Mouse (Mus musculus): ENCODE measurements around the gene 1700016K19Rik. TPM values are rescaled to one million over a fixed set of nuclear protein-coding genes. Genes with fewer than 3 reads are reported as not detected.

1700016K19Rik gene
- polyA plus RNA-seq, 2 experiments = 0.76 to 0.87 TPM

DNA sequence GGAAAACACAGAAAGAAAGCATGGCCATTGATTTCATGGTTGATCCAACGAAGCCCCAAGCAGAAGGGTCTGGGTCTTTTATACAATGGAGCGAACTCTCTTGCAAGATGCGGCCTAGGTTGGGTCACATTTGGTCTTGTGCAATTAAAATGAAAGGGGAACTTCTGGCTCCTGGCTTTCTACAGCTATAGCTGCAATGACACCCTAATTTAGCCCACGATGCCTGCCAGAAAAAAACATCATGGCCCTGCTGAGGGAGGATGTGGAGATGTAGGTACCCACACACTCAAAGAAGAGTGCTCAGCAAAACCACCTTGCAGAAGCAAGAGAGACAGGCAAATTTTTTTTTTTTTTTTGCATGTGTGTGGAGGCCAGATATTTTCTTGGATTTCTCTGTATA, 34.1 kb downstream of the 1700016K19Rik start:
- Histone ChIP-seq H3K4me3 (replicated peaks; ENCODE audit: low read length) (no peak overlapping the region), H3K27ac (replicated peaks; ENCODE audit: low read depth, low read length) (no peak overlapping the region), H3K9me3 (ENCODE audit: control insufficient read depth, low read length) (no peaks in the 10 kb centered on the region), H3K36me3 (ENCODE audit: control insufficient read depth, insufficient read depth, low read length) (no peaks in the 10 kb centered on the region), H3K9ac (ENCODE audit: low read depth, low read length, severe bottlenecking) (no peak overlapping the region), H3K27me3 (ENCODE audit: control insufficient read depth, insufficient read depth, low read length) (no peaks in the 10 kb centered on the region), H3K4me1 (ENCODE audit: control insufficient read depth, insufficient read depth, low read length) (no peaks in the 10 kb centered on the region), H3K4me2 (replicated peaks; ENCODE audit: low read depth, low read length, severe bottlenecking) (no peak overlapping the region)
- no peak for DNase-seq (ENCODE audit: low spot score)
- no peak for ATAC-seq (ENCODE audit: low FRiP score, low read depth)
- TF ChIP-seq POLR2A (IDR thresholded peaks at IDR 0.05; ENCODE audit: borderline replicate concordance, extremely low read depth, insufficient read depth, insufficient read length) = no peak
- 70% methylated on average over 4 of the region's 4 CpGs for WGBS

- no peak for TF ChIP-seq POLR2A (IDR thresholded peaks at IDR 0.05; ENCODE audit: borderline replicate concordance, extremely low read depth, insufficient read depth, insufficient read length)
- Histone ChIP-seq H3K4me1 (ENCODE audit: control insufficient read depth, insufficient read depth, low read length) (no peaks in the 10 kb centered on the region), H3K4me3 (replicated peaks; ENCODE audit: low read length) (no peak overlapping the region), H3K27me3 (ENCODE audit: control insufficient read depth, insufficient read depth, low read length) (no peaks in the 10 kb centered on the region), H3K27ac (replicated peaks; ENCODE audit: low read depth, low read length) (no peak overlapping the region), H3K4me2 (replicated peaks; ENCODE audit: low read depth, low read length, severe bottlenecking) (no peak overlapping the region), H3K9ac (ENCODE audit: low read depth, low read length, severe bottlenecking) (no peak overlapping the region), H3K36me3 (ENCODE audit: control insufficient read depth, insufficient read depth, low read length) (no peaks in the 10 kb centered on the region), H3K9me3 (ENCODE audit: control insufficient read depth, low read length) (no peaks in the 10 kb centered on the region)
- no peak for ATAC-seq (ENCODE audit: low FRiP score, low read depth)
- DNase-seq (ENCODE audit: low spot score) = no peak
- WGBS = 78% methylated on average over 8 of the region's 8 CpGs
Observed at GRCm38 (mm10) chr11:76035182-76035581, 35.5 kb downstream of the 1700016K19Rik start.

DNA sequence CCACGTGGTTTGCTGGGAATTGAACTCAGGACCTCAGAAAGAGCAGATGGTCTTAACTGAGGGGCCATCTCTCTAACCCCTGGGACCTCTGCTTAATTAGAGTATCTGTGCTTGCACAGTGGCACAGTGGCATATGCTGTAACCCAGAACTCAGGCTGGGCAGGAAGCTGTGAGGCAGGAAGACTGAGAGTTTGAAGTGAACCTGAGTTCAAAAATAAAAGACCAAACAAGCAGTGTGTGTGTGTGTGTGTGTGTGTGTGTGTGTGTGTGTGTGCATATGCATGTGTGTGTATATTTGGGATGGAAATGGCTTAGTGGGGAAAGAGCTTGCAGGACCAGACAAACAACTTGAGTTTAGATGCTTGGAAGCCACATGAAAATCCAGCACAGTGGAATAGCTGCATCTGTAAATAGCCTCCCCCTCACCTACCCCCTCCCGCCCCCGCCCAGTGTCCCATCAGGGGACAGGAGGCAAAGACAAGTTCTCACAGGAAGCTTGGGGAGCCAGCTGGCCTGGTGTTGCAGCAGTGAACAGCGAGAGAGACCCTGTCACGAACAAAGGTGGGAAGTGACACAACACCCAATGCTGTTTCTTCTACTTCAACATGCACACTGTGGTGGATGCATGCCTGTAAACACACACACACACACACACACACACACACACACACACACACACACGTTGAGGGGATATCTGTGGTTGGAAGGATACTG, 38.0 kb downstream of the 1700016K19Rik start:
- no peak overlapping the region for H3K9ac ChIP-seq (ENCODE audit: low read depth, low read length, severe bottlenecking)
- H3K27ac ChIP-seq (replicated peaks; ENCODE audit: low read depth, low read length) = no peak overlapping the region
- H3K4me2 ChIP-seq (replicated peaks; ENCODE audit: low read depth, low read length, severe bottlenecking) = no peak overlapping the region
- H3K9me3 ChIP-seq (ENCODE audit: control insufficient read depth, low read length) = no peaks in the 10 kb centered on the region
- H3K36me3 ChIP-seq (ENCODE audit: control insufficient read depth, insufficient read depth, low read length) = no peaks in the 10 kb centered on the region
- TF ChIP-seq POLR2A (IDR thresholded peaks at IDR 0.05; ENCODE audit: borderline replicate concordance, extremely low read depth, insufficient read depth, insufficient read length) = no peak
- peaks cover 5% of the 10 kb centered on the region; the same call in 1 of the 2 replicates for H3K4me1 ChIP-seq (ENCODE audit: control insufficient read depth, insufficient read depth, low read length)
- DNase-seq (ENCODE audit: low spot score) (no peak), ATAC-seq (ENCODE audit: low FRiP score, low read depth) (no peak)
- no peaks in the 10 kb centered on the region for H3K27me3 ChIP-seq (ENCODE audit: control insufficient read depth, insufficient read depth, low read length)
- no peak overlapping the region for H3K4me3 ChIP-seq (replicated peaks; ENCODE audit: low read length)
- 33% methylated on average over 6 of the region's 6 CpGs for WGBS

- no peak for DNase-seq (ENCODE audit: low spot score)
- Histone ChIP-seq H3K9me3 (ENCODE audit: control insufficient read depth, low read length) (no peaks in the 10 kb centered on the region), H3K4me1 (ENCODE audit: control insufficient read depth, insufficient read depth, low read length) (peaks cover 11% of the 10 kb centered on the region), H3K9ac (ENCODE audit: low read depth, low read length, severe bottlenecking) (no peak overlapping the region), H3K27me3 (ENCODE audit: control insufficient read depth, insufficient read depth, low read length) (no peaks in the 10 kb centered on the region), H3K27ac (replicated peaks; ENCODE audit: low read depth, low read length) (no peak overlapping the region), H3K4me3 (replicated peaks; ENCODE audit: low read length) (no peak overlapping the region), H3K4me2 (replicated peaks; ENCODE audit: low read depth, low read length, severe bottlenecking) (no peak overlapping the region), H3K36me3 (ENCODE audit: control insufficient read depth, insufficient read depth, low read length) (peaks cover under 1% of the 10 kb centered on the region; the same call in 1 of the 2 replicates)
- 79% methylated on average over 3 of the region's 3 CpGs for WGBS
- ATAC-seq (ENCODE audit: low FRiP score, low read depth) = no peak
- no peak for TF ChIP-seq POLR2A (IDR thresholded peaks at IDR 0.05; ENCODE audit: borderline replicate concordance, extremely low read depth, insufficient read depth, insufficient read length)
Observed at GRCm38 (mm10) chr11:76039271-76040053, 39.8 kb downstream of the 1700016K19Rik start.

- H3K9ac ChIP-seq (ENCODE audit: low read depth, low read length, severe bottlenecking) = no peak overlapping the region
Observed at GRCm38 (mm10) chr11:76040106-76040505, 40.4 kb downstream of the 1700016K19Rik start.

More at GRCm38 (mm10) chr11:76040106-76040505, 40.4 kb downstream of the 1700016K19Rik start:
- Histone ChIP-seq H3K36me3 (ENCODE audit: control insufficient read depth, insufficient read depth, low read length) (peaks cover 3% of the 10 kb centered on the region; the same call in 1 of the 2 replicates), H3K9me3 (ENCODE audit: control insufficient read depth, low read length) (no peaks in the 10 kb centered on the region), H3K27ac (replicated peaks; ENCODE audit: low read depth, low read length) (no peak overlapping the region), H3K4me3 (replicated peaks; ENCODE audit: low read length) (no peak overlapping the region), H3K4me2 (replicated peaks; ENCODE audit: low read depth, low read length, severe bottlenecking) (no peak overlapping the region), H3K27me3 (ENCODE audit: control insufficient read depth, insufficient read depth, low read length) (no peaks in the 10 kb centered on the region), H3K4me1 (ENCODE audit: control insufficient read depth, insufficient read depth, low read length) (peaks cover 11% of the 10 kb centered on the region)
- TF ChIP-seq POLR2A (IDR thresholded peaks at IDR 0.05; ENCODE audit: borderline replicate concordance, extremely low read depth, insufficient read depth, insufficient read length) = no peak
- ATAC-seq (ENCODE audit: low FRiP score, low read depth) (no peak), DNase-seq (ENCODE audit: low spot score) (no peak)
- WGBS = 88% methylated on average over 8 of the region's 8 CpGs

All from limb, embryonic 14.5 days (tissue).